Mouse (Mus musculus) macrophage (primary cell): ENCODE data around the gene Coq5. TPM values are rescaled to one million over a fixed set of nuclear protein-coding genes. Genes with fewer than 3 reads are reported as not detected.

ENCODE experiments used
- H3K27ac ChIP-seq: fragments of 350-480 bp; formaldehyde crosslinking; 2 replicates; pipeline ENCODE4 v1.9.0; 2021
- H3K36me3 ChIP-seq: fragments of 350-480 bp; formaldehyde crosslinking; 2 replicates; pipeline ENCODE4 v1.9.0; 2021; ENCODE audit errors: inconsistent target
- H3K4me3 ChIP-seq: fragments of 350-480 bp; formaldehyde crosslinking; 2 replicates; pipeline ENCODE4 v1.9.0; 2021; ENCODE audit errors: inconsistent target
- H3K79me2 ChIP-seq: fragments of 350-480 bp; formaldehyde crosslinking; 2 replicates; pipeline ENCODE4 v1.9.0; 2021; ENCODE audit errors: inconsistent target
- WGBS: methylation state at CpG from one replicate; pipeline ENCODE4 v1.1.7; 2026; ENCODE audit warnings: inconsistent platforms; ENCODE audit not compliant: missing documents; 5-methylcytosine and 5-hydroxymethylcytosine counted together
- polyA plus RNA-seq: library from polyadenylated mRNA; stranded (reverse); fragments of 250-400 nt; gene quantifications from 3 replicates; pipeline ENCODE4 v1.2.4, GENCODE M21; 2018; ENCODE audit warnings: inconsistent platforms
- total RNA-seq, 78 experiments: library from RNA; depleted of rRNA; stranded (reverse); fragments of 250-400 nt; gene quantifications; 1 replicate in 9 of 78; 2 replicates in 24 of 78; 3 replicates in 43 of 78; 4 replicates in 2 of 78; pipeline ENCODE4 v1.2.4; 2018; ENCODE audit warnings: inconsistent platforms in 56 of 78

Coq5 gene
- 10 to 100 TPM; 10.2 to 40.4 (median 20.7) TPM for total RNA-seq (2018; cell fraction: chromatin; rRNA removed)
- total RNA-seq (2018; cell fraction: cytosol; rRNA removed): 10 to 100 TPM; 12.8 to 30.2 (median 24.1) TPM
- 10 to 100 TPM; 11.4 to 36.7 (median 19.4) TPM for total RNA-seq (2018; cell fraction: nucleus; rRNA removed)
- polyA plus RNA-seq: 22.6 to 29.0 TPM (median 22.8 TPM) in 3 replicates

GRCm38 (mm10) chr5:115279226-115280049 is at the start of gene Coq5:
Gene Coq5, plus strand, starts transcription at chr5:115279666.
- peaks cover 31% of the 10 kb centered on the region for H3K79me2 ChIP-seq
- peaks cover 10% of the 10 kb centered on the region for H3K36me3 ChIP-seq
- H3K27ac ChIP-seq: peak within 1 kb of the TSS; percentile 51
- 3% methylated on average over 43 of the region's 45 CpGs for WGBS
- H3K4me3 ChIP-seq: peak within 1 kb of the TSS; percentile 90

DNA sequence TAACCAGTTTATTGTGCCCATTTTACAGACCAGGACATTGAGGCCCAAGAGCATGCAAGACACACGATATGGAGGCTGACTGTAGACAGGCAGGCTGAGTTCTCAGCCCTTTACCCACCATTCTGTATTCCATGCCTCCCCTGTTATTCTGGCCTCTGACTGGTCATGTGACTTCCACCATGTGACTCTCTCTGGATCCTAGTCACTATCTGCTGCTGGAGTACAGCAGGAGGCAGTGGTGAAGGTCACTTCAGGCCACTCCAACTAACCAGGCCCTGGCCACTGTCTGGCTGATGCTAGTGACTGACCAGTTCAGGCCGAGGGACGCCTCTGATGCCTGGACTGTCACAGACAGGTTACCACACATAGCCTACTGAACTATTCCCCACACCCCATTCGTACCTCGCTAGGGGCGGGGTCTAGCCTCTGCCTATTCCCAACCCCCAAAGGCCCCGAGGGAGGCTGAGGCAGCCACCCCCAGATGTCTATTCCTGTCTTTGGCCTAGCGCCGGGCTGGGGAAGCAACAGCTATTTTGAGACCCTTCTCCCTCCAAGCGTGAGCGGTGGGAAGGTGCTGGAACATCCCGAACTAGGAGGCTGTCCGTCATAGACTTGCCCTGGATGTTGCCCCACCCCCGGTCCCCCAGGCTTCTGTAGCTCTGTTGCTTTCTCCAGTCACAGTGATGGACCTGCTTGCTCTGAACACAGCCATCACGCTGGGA is 48.5 kb upstream of the Coq5 start:
- Histone ChIP-seq H3K4me3 (no peak overlapping the region), H3K79me2 (no peaks in the 10 kb centered on the region), H3K27ac (no peak overlapping the region), H3K36me3 (no peaks in the 10 kb centered on the region)
- 76% methylated on average over 15 of the region's 15 CpGs for WGBS

- 16% methylated on average over 16 of the region's 16 CpGs for WGBS
- Histone ChIP-seq H3K36me3 (no peaks in the 10 kb centered on the region), H3K27ac (no peak overlapping the region), H3K4me3 (no peak overlapping the region), H3K79me2 (no peaks in the 10 kb centered on the region)
Observed at GRCm38 (mm10) chr5:115231552-115232120, 47.8 kb upstream of the Coq5 start.

DNA sequence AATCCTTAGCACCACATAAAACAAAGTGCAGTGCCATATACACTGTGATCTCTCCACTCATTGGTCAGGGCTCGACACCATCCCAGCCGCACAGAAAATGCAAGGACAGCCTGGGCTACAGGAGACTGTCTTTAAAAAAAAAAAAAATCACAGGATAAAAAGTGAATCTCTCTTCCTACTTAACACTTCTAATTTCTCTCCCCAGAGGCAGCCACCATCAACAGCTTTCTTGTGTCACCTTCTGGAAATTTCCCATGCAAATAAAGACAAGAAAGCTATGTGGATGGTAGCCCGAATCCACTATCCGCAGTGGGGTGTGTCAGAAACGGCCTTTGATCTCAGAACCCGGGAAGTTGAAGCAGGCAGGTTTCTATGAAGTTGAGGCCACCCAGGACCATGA is 47.0 kb upstream of the Coq5 start:
- H3K36me3 ChIP-seq: no peaks in the 10 kb centered on the region
- H3K79me2 ChIP-seq: no peaks in the 10 kb centered on the region
- H3K4me3 ChIP-seq: no peak overlapping the region
- no peak overlapping the region for H3K27ac ChIP-seq
- 61% methylated on average over 6 of the region's 6 CpGs for WGBS

DNA sequence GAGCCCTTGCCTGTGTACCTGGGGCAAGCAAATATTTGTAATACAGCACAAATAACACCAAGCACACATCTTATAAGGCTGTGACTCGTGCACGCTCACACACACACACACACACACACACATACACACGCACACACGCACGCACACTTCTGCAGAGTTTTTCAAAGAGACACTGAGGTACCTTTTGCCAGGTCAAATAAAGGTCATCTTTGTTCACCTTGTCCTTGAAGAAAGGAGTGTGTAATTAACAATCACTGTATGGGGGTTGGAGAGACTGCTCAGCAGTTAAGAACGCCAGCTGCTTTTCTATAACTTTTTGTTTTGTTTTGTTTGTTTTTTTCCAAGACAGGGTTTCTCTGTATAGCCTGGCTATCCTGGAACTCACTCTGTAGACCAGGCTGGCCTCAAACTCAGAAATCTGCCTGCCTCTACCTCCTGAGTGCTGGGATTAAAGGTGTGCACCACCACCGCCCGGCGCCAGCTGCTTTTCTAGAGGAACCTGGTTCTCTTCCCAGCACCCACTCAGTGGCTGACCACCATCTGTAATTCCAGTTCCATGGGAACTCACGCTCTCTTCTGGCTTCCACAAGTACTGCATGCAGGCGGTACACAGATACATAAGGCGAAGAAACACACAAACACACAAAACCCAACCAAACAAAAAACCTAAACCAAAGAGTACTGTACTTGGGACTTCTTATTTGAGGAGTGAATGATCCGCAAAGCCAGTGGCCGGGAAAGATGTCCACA is 46.3 kb upstream of the Coq5 start:
- no peaks in the 10 kb centered on the region for H3K36me3 ChIP-seq
- WGBS: 95% methylated on average over 14 of the region's 14 CpGs
- H3K27ac ChIP-seq: no peak overlapping the region
- H3K79me2 ChIP-seq: no peaks in the 10 kb centered on the region
- no peak overlapping the region for H3K4me3 ChIP-seq

- H3K36me3 ChIP-seq: no peaks in the 10 kb centered on the region
- WGBS: 95% methylated on average over 6 of the region's 6 CpGs
- H3K79me2 ChIP-seq: no peaks in the 10 kb centered on the region
- no peak overlapping the region for H3K4me3 ChIP-seq
- H3K27ac ChIP-seq: no peak overlapping the region
Observed at GRCm38 (mm10) chr5:115234519-115234918, 44.9 kb upstream of the Coq5 start.

GRCm38 (mm10) chr5:115235323-115235771 is 44.1 kb upstream of the Coq5 start:
- no peaks in the 10 kb centered on the region for H3K79me2 ChIP-seq
- no peak overlapping the region for H3K27ac ChIP-seq
- WGBS: 3% methylated on average over 44 of the region's 45 CpGs
- H3K4me3 ChIP-seq: peak overlapping the region; percentile 39
- peaks cover under 1% of the 10 kb centered on the region for H3K36me3 ChIP-seq

DNA sequence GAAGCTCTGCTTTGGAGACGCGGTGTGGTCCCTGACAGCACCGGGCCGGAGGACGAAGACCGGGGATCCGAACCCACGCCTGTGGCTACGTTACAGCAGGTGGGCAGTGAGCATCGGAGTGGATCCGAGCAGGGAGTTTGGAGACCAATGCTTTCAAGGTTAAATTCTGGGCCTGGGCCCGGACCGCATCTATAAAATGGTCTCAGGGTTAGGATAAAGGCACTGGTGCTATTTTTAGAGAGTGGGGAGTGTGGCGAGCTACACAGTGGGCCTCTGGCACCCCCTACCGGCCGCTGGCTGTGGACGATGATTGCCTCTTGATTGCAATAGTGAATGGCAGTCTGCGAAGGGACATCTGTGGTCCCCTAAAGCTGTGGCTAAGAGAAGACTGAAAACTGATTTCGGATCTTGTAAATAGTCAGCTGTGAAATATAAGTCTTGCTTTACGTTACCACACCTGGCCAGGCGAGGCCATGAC is 43.6 kb upstream of the Coq5 start, which contains the start of gene Pop5:
Gene Pop5, plus strand, starts transcription at position 51 of the 478 bp plus-strand sequence.
- no peaks in the 10 kb centered on the region for H3K79me2 ChIP-seq
- peaks cover 5% of the 10 kb centered on the region for H3K36me3 ChIP-seq
- H3K4me3 ChIP-seq: peak within 1 kb of the TSS; percentile 39
- 5% methylated on average over 21 of the region's 21 CpGs for WGBS
- no peak within 1 kb of the TSS for H3K27ac ChIP-seq

DNA sequence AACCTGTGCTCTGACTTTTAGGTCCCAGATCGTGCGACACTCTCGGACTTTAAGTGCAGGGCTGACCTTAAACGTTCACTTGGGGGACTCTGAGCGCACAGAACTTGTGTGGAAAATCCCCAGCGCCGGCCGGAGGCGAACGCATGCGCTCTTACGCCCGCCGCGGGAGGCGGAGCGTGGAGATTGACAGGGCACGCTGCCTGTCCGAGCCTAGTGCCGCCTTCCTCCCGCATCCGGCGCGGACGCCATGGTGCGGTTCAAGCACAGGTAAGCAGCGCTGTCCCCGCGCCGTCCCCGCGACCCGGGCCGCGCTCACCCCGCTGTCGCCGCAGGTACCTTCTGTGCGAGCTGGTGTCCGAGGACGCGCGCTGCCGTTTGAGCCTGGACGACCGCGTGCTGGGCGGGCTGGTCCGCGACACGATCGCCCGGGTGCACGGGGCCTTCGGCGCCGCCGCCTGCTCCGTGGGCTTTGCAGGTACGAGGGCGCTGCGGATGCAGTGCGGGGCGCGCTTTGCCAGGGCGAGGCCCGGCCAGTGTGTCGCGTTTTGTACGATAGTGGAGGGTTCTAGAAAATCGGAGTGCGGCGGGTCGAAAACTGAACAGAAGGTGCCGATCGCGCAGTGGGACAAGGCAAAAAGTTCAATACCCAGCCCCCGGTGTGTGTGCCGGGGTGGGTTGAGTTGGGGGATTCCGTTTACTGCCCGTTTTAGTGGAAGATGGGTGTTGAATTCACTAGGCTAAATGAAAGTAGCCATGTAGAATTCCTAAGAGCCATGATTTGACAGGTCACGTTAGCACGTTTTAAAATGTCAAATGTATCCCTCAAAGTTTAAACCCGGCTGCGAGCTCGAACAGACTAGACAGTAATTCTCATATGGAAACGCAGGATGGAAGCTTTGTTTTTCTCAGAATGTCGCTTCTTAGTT is 41.4 kb upstream of the Coq5 start:
- under 1% methylated on average over 80 of the region's 88 CpGs for WGBS

GRCm38 (mm10) chr5:115238729-115239195 is 40.7 kb upstream of the Coq5 start:
- Histone ChIP-seq H3K79me2 (no peaks in the 10 kb centered on the region), H3K27ac (no peak overlapping the region), H3K4me3 (peak overlapping the region; percentile 52), H3K36me3 (peaks cover 35% of the 10 kb centered on the region)
- 23% methylated on average over 11 of the region's 11 CpGs for WGBS

More for the DNA sequence above, 41.4 kb upstream of the Coq5 start:
- H3K36me3 ChIP-seq: peaks cover 28% of the 10 kb centered on the region
- H3K79me2 ChIP-seq: no peaks in the 10 kb centered on the region
- H3K27ac ChIP-seq: no peak overlapping the region
- H3K4me3 ChIP-seq: peak overlapping the region; percentile 52

DNA sequence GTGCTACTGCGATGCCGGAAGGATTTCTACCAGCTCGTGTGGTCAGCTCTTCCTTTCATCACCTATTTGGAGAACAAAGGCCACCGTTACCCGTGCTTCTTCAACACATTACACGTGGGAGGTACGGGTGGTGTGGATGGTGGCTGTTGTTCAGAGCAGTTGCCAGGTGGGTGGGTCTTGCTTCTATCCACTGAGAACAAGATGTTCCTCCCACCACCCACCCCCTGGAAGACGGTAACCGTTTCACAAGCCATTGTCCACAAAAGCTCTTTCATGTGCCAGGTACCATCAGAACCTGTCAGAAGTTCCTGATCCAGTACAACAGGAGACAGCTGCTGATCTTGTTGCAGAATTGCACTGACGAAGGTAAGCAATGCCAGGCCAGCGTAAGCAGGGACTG is 39.3 kb upstream of the Coq5 start:
- 90% methylated on average over 11 of the region's 11 CpGs for WGBS
- Histone ChIP-seq H3K4me3 (no peak overlapping the region), H3K79me2 (no peaks in the 10 kb centered on the region), H3K36me3 (peaks cover 49% of the 10 kb centered on the region), H3K27ac (no peak overlapping the region)

DNA sequence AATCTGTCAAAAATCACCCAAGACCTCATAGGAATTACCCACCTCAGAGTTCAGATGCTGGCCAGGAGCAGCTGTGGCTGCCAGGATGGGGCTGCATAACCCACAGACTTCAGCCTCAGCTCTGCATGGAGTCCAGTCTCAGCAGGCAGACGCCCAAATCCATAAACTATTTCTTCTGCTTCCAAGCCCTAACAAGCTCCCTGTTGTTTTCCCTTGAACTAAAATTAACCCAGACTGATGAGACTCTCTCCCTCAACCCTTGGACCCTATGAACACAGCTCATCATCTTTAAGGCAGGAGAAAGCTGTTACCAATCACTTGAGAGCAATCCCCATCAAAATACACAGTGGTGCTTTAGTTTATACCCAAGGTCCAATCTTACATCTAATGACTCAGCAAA is 24.0 kb upstream of the Coq5 start:
- WGBS: 100% methylated on average over 1 of the region's 1 CpGs

More for the DNA sequence above, 24.0 kb upstream of the Coq5 start:
- Histone ChIP-seq H3K27ac (no peak overlapping the region), H3K4me3 (no peak overlapping the region), H3K36me3 (peaks cover 65% of the 10 kb centered on the region), H3K79me2 (peaks cover 18% of the 10 kb centered on the region; the same call in 1 of the 2 replicates)
